Mouse (Mus musculus): ENCODE data around the gene Il1f6. TPM values are rescaled to one million over a fixed set of nuclear protein-coding genes. Genes with fewer than 3 reads are reported as not detected.

Gene Il1f6
- polyA plus RNA-seq (2012; rRNA removed): 0.14 TPM in 1 of 2 replicates, not detected in the other

DNA sequence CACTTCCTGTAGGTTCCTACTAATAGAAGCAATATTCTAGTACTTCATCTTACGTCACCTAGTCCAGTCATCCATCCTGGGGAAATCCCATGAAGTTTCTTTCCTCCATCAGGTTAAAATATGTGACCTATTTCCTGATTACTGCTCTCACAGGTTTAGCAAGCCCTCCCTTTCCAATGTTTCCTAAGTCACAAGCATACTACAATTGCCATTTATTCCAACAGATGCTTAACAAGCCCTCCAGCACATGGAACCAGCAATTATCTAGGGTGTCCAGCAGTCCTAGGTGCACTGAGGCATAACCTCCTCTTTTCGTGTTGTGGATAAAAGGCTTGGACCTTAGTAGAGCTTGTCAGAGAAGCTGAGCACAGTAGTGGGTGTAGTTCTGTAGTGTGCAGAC, at the start of gene Il1f6:
Gene Il1f6, plus strand, starts transcription at position 301 of the 400 bp plus-strand sequence.

DNA sequence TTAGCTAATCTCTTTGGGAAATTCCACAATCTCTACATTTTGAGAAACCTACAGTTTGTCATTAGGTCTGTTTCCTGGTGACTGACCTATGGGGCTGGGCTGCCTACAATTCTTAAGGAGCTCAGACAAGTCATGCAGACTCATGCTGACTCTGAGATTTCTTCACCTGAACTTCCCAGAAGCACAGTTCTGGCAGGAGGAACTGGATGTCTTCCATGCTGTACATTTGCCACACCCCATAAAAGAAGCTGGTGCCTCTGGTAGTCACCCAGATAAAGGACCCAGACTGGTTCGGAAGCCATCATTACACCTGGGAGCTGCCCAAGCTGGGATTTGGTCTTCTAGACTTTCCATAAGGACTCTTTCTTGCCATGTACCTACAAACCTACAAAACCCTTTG, 29.0 kb upstream of the Il1f6 start, which contains the start of gene Il1f9:
Gene Il1f9, plus strand, starts transcription at position 301 of the 400 bp plus-strand sequence.

Other genes with a start within 250 kb of the Il1f6 start
- gene Hnmt, start 166.0 kb upstream of the Il1f6 start, polyA plus RNA-seq (2012; rRNA removed): 0.14 and 0.29 TPM in 2 replicates
- gene Tbpl2, start 118.8 kb upstream of the Il1f6 start, polyA plus RNA-seq (2012; rRNA removed): not detected in 2 replicates
- 0.09 TPM in 1 of 2 replicates, not detected in the other for gene Il1f8, start 62.3 kb upstream of the Il1f6 start, polyA plus RNA-seq (2012; rRNA removed)
- not detected in 2 replicates for gene Il1f9, start 28.9 kb upstream of the Il1f6 start, polyA plus RNA-seq (2012; rRNA removed)
- gene Il1f5, start 61.5 kb downstream of the Il1f6 start, polyA plus RNA-seq (2012; rRNA removed): not detected in 2 replicates
- not detected in 2 replicates for gene Il1f10, start 75.8 kb downstream of the Il1f6 start, polyA plus RNA-seq (2012; rRNA removed)
- gene Il1rn, start 121.4 kb downstream of the Il1f6 start, polyA plus RNA-seq (2012; rRNA removed): 15.0 and 17.0 TPM in 2 replicates
- gene Psd4, start 152.2 kb downstream of the Il1f6 start, polyA plus RNA-seq (2012; rRNA removed): 39.8 and 42.9 TPM in 2 replicates